Comparison of ENCODE assay signal across 9 mouse cellular contexts in the genomic region with DNA sequence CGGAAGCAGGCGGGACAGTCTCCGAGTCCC. TPM values are rescaled to one million over a fixed set of nuclear protein-coding genes. Genes with fewer than 3 reads are reported as not detected.
DNase-seq lines count a peak whose midpoint lies in the region; ATAC-seq and TF ChIP-seq lines count a peak whose summit lies in the region.
"Had no signal": no experiment of that assay in that cellular context is flagged by ENCODE, and none has a peak within 500 bp of the region (broad histone marks: within the 10 kb centered on the region; RNA-seq: fewer than 3 reads in every experiment).

A gene (plus strand): TSS at position 6 of the 30 bp plus-strand sequence.

- no peak for TF ChIP-seq EP300 in lung, postnatal 0 days (IDR thresholded peaks at IDR 0.05)

- H3K27ac ChIP-seq in gastrocnemius, adult 2 months, result peak within 1 kb of the TSS; percentile 72
- H3K27ac ChIP-seq in lung, postnatal 0 days (ENCODE audit: low read length), result no peak within 1 kb of the TSS
- H3K27ac ChIP-seq in liver, embryonic 11.5 days (ENCODE audit: low read depth, low read length), result no peak within 1 kb of the TSS
- H3K27ac ChIP-seq in stomach, embryonic 16.5 days (ENCODE audit: low read length), result no peak within 1 kb of the TSS

- 0 out of 2 replicates have a peak, but pooled peaks cover 3% of the 10 kb centered on the region for H3K4me1 ChIP-seq in lung, postnatal 0 days (ENCODE audit: insufficient read depth, low read depth, low read length)
- no peaks in the 10 kb centered on the region for H3K4me1 ChIP-seq in liver, embryonic 11.5 days (replicated peaks; ENCODE audit: control insufficient read depth, insufficient read depth, low read length)
- peaks cover 8% of the 10 kb centered on the region for H3K4me1 ChIP-seq in stomach, embryonic 16.5 days (ENCODE audit: control insufficient read depth, insufficient read depth, low read length)

- no peak for DNase-seq in gastrocnemius, adult 2 months
- DNase-seq in gastrocnemius, postnatal 14 days, result no peak
- no peak for DNase-seq in lung, postnatal 0 days (ENCODE audit: low spot score)
- DNase-seq in lung, postnatal 10 days, result no peak
- DNase-seq in liver, embryonic 11.5 days (ENCODE audit: low spot score), result no peak
- DNase-seq in left cerebral cortex, postnatal 10 days (ENCODE audit: extremely low spot score in 1 of 2, low spot score in 2 of 2), result no peak
- no peak for DNase-seq in embryo, embryonic 10 days (ENCODE audit: low spot score)

- no peak for ATAC-seq in lung, postnatal 0 days
- ATAC-seq in liver, embryonic 11.5 days (replicated peaks; ENCODE audit: low FRiP score), result no peak
- no peak for ATAC-seq in stomach, embryonic 16.5 days (ENCODE audit: insufficient read depth, low FRiP score)

- no peak within 1 kb of the TSS for H3K9ac ChIP-seq in lung, postnatal 0 days (replicated peaks; ENCODE audit: low read depth)
- H3K9ac ChIP-seq in liver, embryonic 11.5 days (ENCODE audit: low read depth, low read length), result no peak within 1 kb of the TSS
- H3K9ac ChIP-seq in stomach, embryonic 16.5 days (ENCODE audit: low read length), result peak within 1 kb of the TSS; percentile 61

- H3K36me3 ChIP-seq in lung, postnatal 0 days (ENCODE audit: insufficient read depth, low read length), result no peaks in the 10 kb centered on the region
- H3K36me3 ChIP-seq in liver, embryonic 11.5 days (ENCODE audit: control insufficient read depth, insufficient read depth, low read length), result no peaks in the 10 kb centered on the region
- H3K36me3 ChIP-seq in stomach, embryonic 16.5 days (ENCODE audit: control insufficient read depth, insufficient read depth, low read length), result no peaks in the 10 kb centered on the region

- TF ChIP-seq CTCF in gastrocnemius, adult 2 months (IDR thresholded peaks at IDR 0.05), result no peak
- TF ChIP-seq CTCF in lung, postnatal 0 days (IDR thresholded peaks at IDR 0.05), result no peak

- no peaks in the 10 kb centered on the region for H3K9me3 ChIP-seq in lung, postnatal 0 days (ENCODE audit: low read length)
- H3K9me3 ChIP-seq in liver, embryonic 11.5 days (ENCODE audit: control insufficient read depth, low read length), result no peaks in the 10 kb centered on the region
- H3K9me3 ChIP-seq in stomach, embryonic 16.5 days (replicated peaks; ENCODE audit: control insufficient read depth, low read length), result no peaks in the 10 kb centered on the region; the same call in 1 of the 2 replicates

- peak within 1 kb of the TSS; percentile 66 for H3K4me3 ChIP-seq in gastrocnemius, adult 2 months
- peak within 1 kb of the TSS; percentile 46 for H3K4me3 ChIP-seq in lung, postnatal 0 days (ENCODE audit: low read depth, low read length)
- peak within 1 kb of the TSS; percentile 32 for H3K4me3 ChIP-seq in liver, embryonic 11.5 days (ENCODE audit: low read depth, low read length)
- peak within 1 kb of the TSS; percentile 54 for H3K4me3 ChIP-seq in stomach, embryonic 16.5 days (replicated peaks; ENCODE audit: low read length)

- intact Hi-C loops in gastrocnemius, adult 2 months (cut with DNase I), result no loop called here
- intact Hi-C loops in gastrocnemius, postnatal 14 days (cut with DNase I; ENCODE audit: low total_unique reads), result no loop called here
- intact Hi-C loops in left cerebral cortex, postnatal 10 days (cut with DNase I), result no loop called here

- 0% methylated on average over 3 of the region's 3 CpGs for WGBS in lung, postnatal 0 days
- 8% methylated on average over 3 of the region's 3 CpGs for WGBS in liver, embryonic 11.5 days
- WGBS in stomach, embryonic 16.5 days, result 0% methylated on average over 3 of the region's 3 CpGs

- peaks cover 64% of the 10 kb centered on the region for H3K27me3 ChIP-seq in lung, postnatal 0 days (replicated peaks; ENCODE audit: insufficient read depth, low read length)
- H3K27me3 ChIP-seq in liver, embryonic 11.5 days (replicated peaks; ENCODE audit: control insufficient read depth, insufficient read depth, low read length), result peaks cover 80% of the 10 kb centered on the region
- H3K27me3 ChIP-seq in stomach, embryonic 16.5 days (ENCODE audit: control insufficient read depth, insufficient read depth, low read length), result peaks cover 78% of the 10 kb centered on the region

- peak within 1 kb of the TSS; percentile 74 for H3K4me2 ChIP-seq in lung, postnatal 0 days (replicated peaks; ENCODE audit: low read depth, low read length)
- H3K4me2 ChIP-seq in liver, embryonic 11.5 days, result peak within 1 kb of the TSS; percentile 55
- peak within 1 kb of the TSS; percentile 95 for H3K4me2 ChIP-seq in stomach, embryonic 16.5 days (ENCODE audit: low read depth, low read length)

RNA-seq across cellular contexts. Expression of the gene that starts here (rescaled TPM):
- total RNA-seq in gastrocnemius, adult 2 months (2021), result under 1 TPM; 0.14 to 0.20 TPM
- under 1 TPM; 0.24 to 0.74 TPM for total RNA-seq in gastrocnemius, postnatal 14 days (2021)
- polyA plus RNA-seq in lung, postnatal 0 days (2015; fragmentation: Nextera tagmentation; extraction: Ambion mirVana), result not detected in 2 replicates
- polyA plus RNA-seq in liver, embryonic 11.5 days (2014; fragmentation: Nextera tagmentation; extraction: Ambion mirVana), result 2.6 and 2.7 TPM in 2 replicates
- 0.10 and 0.11 TPM in 2 replicates for polyA plus RNA-seq in stomach, embryonic 16.5 days (2015; fragmentation: Nextera tagmentation; extraction: Ambion mirVana)
- total RNA-seq in left cerebral cortex, postnatal 10 days (2021), result not detected
- total RNA-seq: neutrophil, adult 5-6 weeks had no signal
